Mouse (Mus musculus) embryonic facial prominence, embryonic 12.5 days (tissue): ENCODE results near the gene Afmid. TPM values are rescaled to one million over a fixed set of nuclear protein-coding genes. Genes with fewer than 3 reads are reported as not detected.

Experiments used
- ATAC-seq: fragments of 200-750 bp; cut with Nextera tagmentation; 2 replicates; pipeline ENCODE4 v1.8.0; 2017; ENCODE audit not compliant: insufficient number of reproducible peaks, insufficient read depth, low FRiP score, low TSS enrichment
- H3K27ac ChIP-seq: fragments of 300-500 bp; sonication (generic); 2 replicates; pipeline ENCODE4 v1.5.1; 2016; ENCODE audit warnings: mild to moderate bottlenecking
- H3K27me3 ChIP-seq: fragments of 300-500 bp; sonication (generic); 2 replicates; pipeline ENCODE4 v1.6.1; 2016; ENCODE audit warnings: mild to moderate bottlenecking, moderate library complexity
- H3K36me3 ChIP-seq: fragments of 300-500 bp; sonication (generic); 2 replicates; pipeline ENCODE4 v1.6.1; 2016; ENCODE audit warnings: mild to moderate bottlenecking
- H3K4me1 ChIP-seq: fragments of 300-500 bp; sonication (generic); 2 replicates; pipeline ENCODE4 v1.6.1; 2016
- H3K4me2 ChIP-seq: fragments of 300-500 bp; sonication (generic); replicated peaks from 2 replicates; pipeline ENCODE4 v1.6.1; 2016; ENCODE audit warnings: mild to moderate bottlenecking, moderate library complexity
- H3K4me3 ChIP-seq: fragments of 300-500 bp; sonication (generic); 2 replicates; pipeline ENCODE4 v1.5.1; 2016; ENCODE audit warnings: mild to moderate bottlenecking
- H3K9ac ChIP-seq: fragments of 300-500 bp; sonication (generic); 2 replicates; pipeline ENCODE4 v1.6.1; 2016; ENCODE audit warnings: mild to moderate bottlenecking, moderate library complexity
- H3K9me3 ChIP-seq: fragments of 300-500 bp; sonication (generic); 2 replicates; pipeline ENCODE4 v1.6.1; 2016; ENCODE audit warnings: mild to moderate bottlenecking, moderate library complexity
- WGBS: fragments of 180-500 bp; shearing (Covaris S2); methylation state at CpG from one replicate; pipeline ENCODE4 v1.1.7; 2016; 5-methylcytosine and 5-hydroxymethylcytosine counted together
- polyA plus RNA-seq: library from polyadenylated mRNA; unstranded; fragments of >200 nt; fragmentation: Nextera tagmentation; extraction: Ambion mirVana; gene quantifications from 2 replicates; pipeline ENCODE4 v1.2.1, GENCODE M21; 2016

Afmid gene
- polyA plus RNA-seq, 1 experiment from 2014 or later = 4.9 TPM

GRCm38 (mm10) chr11:117874419-117874818, 48.7 kb downstream of the Afmid start:
- WGBS = 60% methylated on average over 4 of the region's 4 CpGs
- Histone ChIP-seq H3K4me3 (no peak overlapping the region), H3K27me3 (no peaks in the 10 kb centered on the region; the same call in 1 of the 2 replicates), H3K9ac (no peak overlapping the region), H3K9me3 (no peaks in the 10 kb centered on the region), H3K27ac (no peak overlapping the region), H3K36me3 (no peaks in the 10 kb centered on the region), H3K4me1 (peaks cover 25% of the 10 kb centered on the region), H3K4me2 (no peak overlapping the region)
- no peak for ATAC-seq

DNA sequence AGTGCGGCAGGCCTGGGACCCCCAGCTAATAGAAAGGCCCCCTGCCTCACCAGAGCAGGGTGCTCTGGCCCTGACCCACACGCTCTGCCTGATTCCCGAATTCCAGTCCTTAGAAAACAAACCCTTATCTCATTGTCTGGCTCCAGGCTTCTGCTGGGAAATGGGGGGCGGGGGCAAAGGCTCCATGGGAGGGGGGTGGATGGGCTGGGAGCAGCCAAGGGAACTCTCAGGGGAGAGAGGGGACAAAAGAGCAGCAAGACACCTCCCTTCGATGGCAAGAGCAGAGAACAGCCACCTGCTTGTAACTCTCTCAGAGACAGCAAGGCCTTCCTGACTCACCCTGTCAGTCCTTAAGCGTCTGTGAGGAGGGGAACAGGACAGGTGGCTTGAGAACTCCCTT, 50.0 kb downstream of the Afmid start:
- no peak for ATAC-seq
- H3K9ac ChIP-seq = no peak overlapping the region
- H3K36me3 ChIP-seq = no peaks in the 10 kb centered on the region
- peaks cover 22% of the 10 kb centered on the region for H3K4me1 ChIP-seq
- WGBS = 20% methylated on average over 6 of the region's 6 CpGs
- H3K4me2 ChIP-seq = no peak overlapping the region
- no peaks in the 10 kb centered on the region; the same call in 1 of the 2 replicates for H3K27me3 ChIP-seq
- no peaks in the 10 kb centered on the region for H3K9me3 ChIP-seq
- no peak overlapping the region for H3K27ac ChIP-seq
- H3K4me3 ChIP-seq = no peak overlapping the region

GRCm38 (mm10) chr11:117877917-117878745, 52.4 kb downstream of the Afmid start:
- Histone ChIP-seq H3K27ac (peak overlapping the region; percentile 41; the same call in 1 of the 2 replicates), H3K27me3 (no peaks in the 10 kb centered on the region; the same call in 1 of the 2 replicates), H3K9me3 (no peaks in the 10 kb centered on the region), H3K36me3 (no peaks in the 10 kb centered on the region), H3K4me1 (peaks cover 27% of the 10 kb centered on the region), H3K9ac (no peak overlapping the region; the same call in 1 of the 2 replicates), H3K4me3 (no peak overlapping the region), H3K4me2 (peak overlapping the region; percentile 28; the same call in 1 of the 2 replicates)
- WGBS = 24% methylated on average over 13 of the region's 13 CpGs
- ATAC-seq = no peak

GRCm38 (mm10) chr11:117878892-117879291, 53.2 kb downstream of the Afmid start:
- Histone ChIP-seq H3K27me3 (no peaks in the 10 kb centered on the region; the same call in 1 of the 2 replicates), H3K36me3 (no peaks in the 10 kb centered on the region), H3K9me3 (no peaks in the 10 kb centered on the region), H3K9ac (no peak overlapping the region; the same call in 1 of the 2 replicates), H3K4me3 (no peak overlapping the region), H3K4me2 (peak overlapping the region; percentile 28; the same call in 1 of the 2 replicates), H3K4me1 (peaks cover 32% of the 10 kb centered on the region), H3K27ac (peak overlapping the region; percentile 41; the same call in 1 of the 2 replicates)
- 5% methylated on average over 8 of the region's 8 CpGs for WGBS
- ATAC-seq = no peak

DNA sequence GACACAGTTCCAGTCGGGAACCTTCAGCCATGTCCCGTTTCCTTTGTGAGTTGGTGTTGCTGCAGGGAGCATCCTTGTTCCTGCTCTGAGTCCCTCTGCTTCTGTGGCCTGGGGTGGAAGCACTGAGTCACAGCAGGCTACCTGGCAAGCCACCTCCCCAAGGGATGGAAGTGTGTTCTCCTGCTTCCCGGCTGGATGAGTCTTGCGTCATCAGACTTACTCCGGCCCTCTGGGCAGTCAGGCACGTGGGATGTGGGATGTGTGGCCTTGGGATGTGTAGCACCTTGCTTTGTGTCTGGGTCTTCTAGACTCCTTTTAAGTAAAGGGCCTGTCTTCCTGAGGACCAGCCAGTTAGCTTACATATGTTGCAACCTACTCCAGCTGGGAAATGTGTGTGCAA, 54.0 kb downstream of the Afmid start:
- no peak overlapping the region for H3K27ac ChIP-seq
- peaks cover 32% of the 10 kb centered on the region for H3K4me1 ChIP-seq

GRCm38 (mm10) chr11:117880336-117880976, 54.7 kb downstream of the Afmid start:
- H3K4me1 ChIP-seq = peaks cover 32% of the 10 kb centered on the region
- H3K9ac ChIP-seq = no peak overlapping the region
- 90% methylated on average over 9 of the region's 9 CpGs for WGBS
- no peaks in the 10 kb centered on the region for H3K36me3 ChIP-seq
- no peak for ATAC-seq
- no peak overlapping the region for H3K4me2 ChIP-seq
- no peaks in the 10 kb centered on the region for H3K9me3 ChIP-seq
- no peak overlapping the region for H3K27ac ChIP-seq
- H3K27me3 ChIP-seq = peaks cover 3% of the 10 kb centered on the region; the same call in 1 of the 2 replicates
- H3K4me3 ChIP-seq = no peak overlapping the region

More for the DNA sequence above, 54.0 kb downstream of the Afmid start:
- Histone ChIP-seq H3K36me3 (no peaks in the 10 kb centered on the region), H3K4me2 (no peak overlapping the region), H3K27me3 (peaks cover 1% of the 10 kb centered on the region; the same call in 1 of the 2 replicates), H3K9me3 (no peaks in the 10 kb centered on the region), H3K4me3 (no peak overlapping the region), H3K9ac (no peak overlapping the region)
- WGBS = 71% methylated on average over 6 of the region's 6 CpGs
- no peak for ATAC-seq

GRCm38 (mm10) chr11:117880977-117881358, 55.2 kb downstream of the Afmid start:
- WGBS = 82% methylated on average over 6 of the region's 6 CpGs
- no peaks in the 10 kb centered on the region for H3K9me3 ChIP-seq
- peaks cover 3% of the 10 kb centered on the region; the same call in 1 of the 2 replicates for H3K27me3 ChIP-seq
- no peaks in the 10 kb centered on the region for H3K36me3 ChIP-seq
- H3K9ac ChIP-seq = no peak overlapping the region
- H3K27ac ChIP-seq = no peak overlapping the region
- peaks cover 32% of the 10 kb centered on the region for H3K4me1 ChIP-seq
- ATAC-seq = no peak
- H3K4me2 ChIP-seq = no peak overlapping the region
- H3K4me3 ChIP-seq = no peak overlapping the region

DNA sequence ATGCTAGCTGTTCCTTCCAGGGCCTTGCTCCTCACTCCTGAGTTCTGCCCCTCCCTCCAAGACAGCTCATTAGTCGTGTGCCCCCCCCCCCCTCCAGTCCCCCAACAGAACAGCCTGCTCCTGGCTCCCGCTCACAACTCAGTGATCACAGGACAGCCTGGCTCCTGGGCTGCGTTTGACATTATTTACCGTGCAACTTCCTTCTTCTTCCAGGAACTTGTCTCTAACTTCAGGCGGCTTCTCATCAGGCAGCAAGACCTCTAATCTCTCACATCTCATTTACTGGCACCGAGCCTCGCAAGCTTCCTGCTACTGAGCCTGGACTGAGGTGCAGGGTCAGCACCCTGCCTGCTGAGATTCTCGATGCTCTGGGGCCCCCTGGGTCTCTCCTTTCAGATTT, 56.1 kb downstream of the Afmid start:
- 14% methylated on average over 8 of the region's 8 CpGs for WGBS
- H3K27ac ChIP-seq = no peak overlapping the region
- no peak overlapping the region for H3K4me2 ChIP-seq
- no peak overlapping the region for H3K4me3 ChIP-seq
- peaks cover 32% of the 10 kb centered on the region for H3K4me1 ChIP-seq
- no peaks in the 10 kb centered on the region for H3K9me3 ChIP-seq
- H3K9ac ChIP-seq = no peak overlapping the region
- no peak for ATAC-seq
- no peaks in the 10 kb centered on the region for H3K36me3 ChIP-seq
- H3K27me3 ChIP-seq = 0 out of 2 replicates have a peak, but pooled peaks cover 3% of the 10 kb centered on the region

DNA sequence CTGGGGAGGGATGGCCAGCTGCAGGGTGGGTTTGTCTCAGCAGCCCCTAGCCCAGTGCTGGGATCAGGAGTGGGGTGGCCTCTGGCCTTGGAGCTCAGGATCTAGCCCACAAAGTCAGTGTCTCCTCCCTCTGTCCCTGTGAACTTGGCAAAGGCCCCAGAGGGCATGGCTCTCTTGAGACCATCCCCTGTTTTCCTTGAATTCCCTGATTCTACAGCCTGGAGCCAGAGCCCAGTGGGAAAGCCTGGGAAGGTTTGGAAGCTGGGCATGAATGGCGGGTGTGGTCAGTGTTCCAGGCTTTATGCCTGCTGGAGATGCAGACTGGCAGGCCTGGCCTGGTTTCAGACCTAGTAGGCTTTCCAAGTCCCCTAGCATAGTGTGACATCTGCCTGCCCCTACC, 56.5 kb downstream of the Afmid start:
- H3K27me3 ChIP-seq = 0 out of 2 replicates have a peak, but pooled peaks cover 3% of the 10 kb centered on the region

DNA sequence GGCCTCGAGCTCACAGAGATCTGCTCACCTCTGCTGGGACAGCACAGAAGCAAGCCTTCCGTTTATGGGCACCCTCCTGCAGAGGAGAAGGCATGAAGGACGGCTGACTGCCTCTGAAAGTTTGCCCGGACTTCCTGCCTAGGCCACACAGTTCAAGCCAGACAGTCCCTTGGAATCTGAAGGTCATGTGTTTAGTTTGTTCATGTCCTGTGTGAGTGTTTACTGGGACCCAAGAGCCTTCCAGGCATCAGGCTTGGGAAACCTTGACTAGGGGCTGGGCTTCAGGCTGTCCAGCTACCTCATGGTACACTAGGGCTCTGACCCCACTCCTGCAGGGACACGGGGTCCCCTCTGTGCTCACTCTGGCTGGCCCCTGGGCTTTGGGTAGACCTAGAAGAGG, 60.3 kb downstream of the Afmid start:
- no peak overlapping the region for H3K4me3 ChIP-seq
- H3K36me3 ChIP-seq = no peaks in the 10 kb centered on the region
- peaks cover 21% of the 10 kb centered on the region for H3K27me3 ChIP-seq
- ATAC-seq = no peak
- no peak overlapping the region for H3K4me2 ChIP-seq
- peaks cover 46% of the 10 kb centered on the region for H3K4me1 ChIP-seq
- H3K9me3 ChIP-seq = no peaks in the 10 kb centered on the region
- 55% methylated on average over 5 of the region's 5 CpGs for WGBS
- no peak overlapping the region for H3K27ac ChIP-seq
- no peak overlapping the region for H3K9ac ChIP-seq

More for the DNA sequence above, 56.5 kb downstream of the Afmid start:
- Histone ChIP-seq H3K27ac (no peak overlapping the region), H3K9ac (no peak overlapping the region), H3K36me3 (no peaks in the 10 kb centered on the region), H3K9me3 (no peaks in the 10 kb centered on the region), H3K4me1 (peaks cover 32% of the 10 kb centered on the region), H3K4me3 (no peak overlapping the region), H3K4me2 (no peak overlapping the region)
- no peak for ATAC-seq
- WGBS = 68% methylated on average over 1 of the region's 1 CpGs

DNA sequence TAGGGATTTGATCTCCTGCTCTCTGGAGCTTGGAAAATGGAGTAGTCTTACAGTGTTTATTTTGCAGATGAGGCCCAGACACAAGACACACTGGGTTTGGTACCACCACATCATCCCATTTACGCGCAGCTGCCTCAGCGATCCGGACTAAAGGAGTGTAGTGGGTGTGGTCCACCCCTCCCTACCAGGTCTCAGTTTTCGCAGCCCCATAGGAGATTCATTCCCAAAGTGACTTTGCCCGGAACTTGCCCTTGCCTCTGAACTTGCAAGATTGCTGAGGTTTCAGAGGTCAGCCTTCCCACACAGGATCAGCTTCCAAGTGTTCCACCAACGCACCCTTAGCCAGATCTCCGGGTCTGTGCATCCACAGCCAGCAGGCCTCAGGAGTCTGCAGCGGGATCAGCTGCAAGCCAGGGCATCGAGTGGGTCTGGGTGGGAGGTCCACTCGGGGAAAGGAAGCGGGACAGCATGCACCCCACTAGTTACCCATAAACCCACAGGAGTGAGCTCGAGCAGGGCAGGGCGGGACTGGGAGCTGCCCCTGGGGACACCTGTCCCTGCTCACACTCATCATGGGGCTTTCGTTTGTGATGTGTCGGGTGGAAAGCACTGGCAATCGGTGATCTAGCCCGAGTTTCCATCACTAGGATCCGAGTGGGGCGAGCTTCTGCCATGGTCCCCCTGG, 62.6 kb downstream of the Afmid start:
- Histone ChIP-seq H3K9me3 (no peaks in the 10 kb centered on the region), H3K36me3 (no peaks in the 10 kb centered on the region), H3K4me2 (peak overlapping the region; percentile 56), H3K9ac (0 out of 2 replicates have a peak overlapping the region, but pooled peaks have one; percentile 7), H3K4me3 (peak overlapping the region; percentile 20; the same call in 1 of the 2 replicates), H3K27me3 (peaks cover 22% of the 10 kb centered on the region), H3K27ac (no peak overlapping the region), H3K4me1 (peaks cover 35% of the 10 kb centered on the region)
- no peak for ATAC-seq
- WGBS = 7% methylated on average over 20 of the region's 20 CpGs
